Mouse (Mus musculus): ENCODE data around the gene Reg4.
A peak's percentile ranks its signal among the peaks of the same experiment; 100 is the strongest.

The Reg4 gene

GRCm38 (mm10) chr3:98221856-98222255 lies at the start of gene Reg4:
Gene Reg4 (plus strand): TSS chr3:98222156.
- no peak for DNase-seq (ENCODE audit: low spot score)

- peak; percentile 23 for DNase-seq (ENCODE audit: low spot score)
Measured at GRCm38 (mm10) chr3:98178340-98178739, 43.6 kb upstream of the Reg4 start.

DNA sequence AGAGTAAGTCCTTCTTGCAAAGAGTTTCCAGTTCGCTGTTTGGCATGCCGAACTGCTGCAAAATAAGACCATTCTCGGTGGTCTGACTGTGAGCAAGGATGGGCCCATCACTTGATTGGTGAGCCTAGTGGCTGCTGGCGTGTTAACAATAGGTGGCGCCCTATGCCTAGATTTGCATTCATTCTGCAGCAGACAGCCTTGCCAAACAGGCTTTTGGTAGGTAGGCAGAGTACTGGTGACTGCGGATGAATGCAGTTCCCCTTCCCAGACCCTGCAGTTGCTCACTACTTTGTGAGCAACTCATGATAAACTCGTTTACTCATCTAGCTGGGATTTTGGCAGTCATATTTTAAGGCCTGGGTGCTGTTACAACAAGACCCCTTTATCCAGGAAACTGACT lies 41.2 kb upstream of the Reg4 start:
- DNase-seq (ENCODE audit: low spot score): peak; percentile 21

DNA sequence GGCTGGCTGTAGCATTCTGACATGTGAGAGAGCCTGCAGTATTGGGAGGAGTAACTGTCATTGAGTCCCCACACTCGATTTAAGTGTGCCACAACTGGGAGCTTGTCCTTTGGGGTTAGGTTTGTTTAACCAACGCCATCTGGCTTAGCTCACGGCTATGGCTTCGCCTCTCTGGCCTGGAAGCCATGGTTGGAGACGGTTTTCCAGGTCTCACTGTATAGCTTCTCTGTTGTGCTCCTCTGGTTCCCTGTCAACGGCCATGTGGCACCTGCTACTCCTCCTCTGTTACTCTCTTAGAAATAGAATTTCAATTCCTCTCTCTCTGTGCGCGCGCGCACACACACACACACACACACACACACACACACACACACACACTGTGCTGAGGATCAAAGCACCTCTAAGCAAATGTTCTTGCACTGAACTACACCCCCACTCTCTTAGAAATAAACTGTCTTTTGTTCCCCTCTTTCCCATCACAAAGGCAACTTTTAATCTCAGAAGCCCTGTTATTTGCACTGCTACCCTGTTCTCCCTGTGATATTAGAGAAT lies 36.7 kb upstream of the Reg4 start:
- no peak for DNase-seq (ENCODE audit: low spot score)

DNA sequence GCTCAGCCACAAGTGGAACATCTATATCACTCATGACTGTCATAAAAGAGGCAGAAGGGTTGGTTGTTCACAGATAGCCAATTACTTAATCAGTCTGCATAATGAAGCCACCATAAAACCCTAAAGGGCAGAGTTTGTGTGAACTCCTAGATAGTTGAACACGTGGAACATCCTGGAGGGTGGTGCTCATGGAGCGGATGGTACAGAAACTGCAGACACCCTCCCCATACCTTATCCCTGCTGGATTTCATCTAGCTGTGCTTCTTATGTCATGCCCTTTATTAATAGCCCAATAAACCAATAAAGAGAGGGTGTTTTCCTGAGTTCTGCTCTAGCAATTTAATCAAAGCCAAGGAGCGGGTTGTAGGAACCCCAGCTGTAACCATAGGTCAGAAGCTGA lies 34.2 kb upstream of the Reg4 start:
- DNase-seq (ENCODE audit: low spot score): no peak

DNA sequence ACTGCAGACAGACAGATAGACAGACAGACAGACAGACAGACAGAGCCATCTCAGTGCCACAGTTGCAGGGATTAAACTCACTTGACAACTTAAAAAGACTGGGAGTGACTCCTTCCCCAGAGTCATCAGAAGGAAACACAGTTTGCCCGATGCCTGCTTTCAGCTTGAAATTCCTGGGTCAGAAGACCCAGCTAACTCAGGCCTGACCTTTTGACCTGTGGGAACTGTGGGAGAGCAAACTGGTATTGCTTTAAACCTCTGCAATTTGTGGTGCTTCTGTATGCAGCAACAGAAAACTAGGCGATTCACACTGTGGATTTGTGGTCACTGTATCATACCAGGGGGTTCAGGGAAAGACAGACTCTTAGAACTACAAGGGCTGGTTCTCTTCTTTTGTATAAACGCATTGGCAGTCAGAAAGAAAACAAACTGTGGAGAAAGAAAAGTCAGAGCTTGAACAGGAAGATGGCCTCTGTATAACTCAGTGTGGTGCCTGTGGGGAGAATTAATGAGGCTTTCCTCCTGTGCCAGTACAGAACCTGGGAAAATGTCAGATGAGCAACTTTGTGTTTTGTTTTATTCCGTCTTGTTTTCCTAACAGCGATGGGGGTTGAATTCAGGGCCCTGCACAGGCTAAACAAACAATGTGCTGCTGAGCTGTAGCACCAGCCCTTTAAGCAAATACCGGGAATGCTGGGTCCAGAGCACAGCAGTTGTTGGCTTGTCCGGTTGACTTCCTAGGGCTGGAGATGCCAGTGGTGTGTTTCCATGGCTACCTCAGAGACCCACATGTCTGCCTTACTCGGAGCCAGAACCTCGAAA lies 24.0 kb upstream of the Reg4 start:
- DNase-seq (ENCODE audit: low spot score): no peak

DNA sequence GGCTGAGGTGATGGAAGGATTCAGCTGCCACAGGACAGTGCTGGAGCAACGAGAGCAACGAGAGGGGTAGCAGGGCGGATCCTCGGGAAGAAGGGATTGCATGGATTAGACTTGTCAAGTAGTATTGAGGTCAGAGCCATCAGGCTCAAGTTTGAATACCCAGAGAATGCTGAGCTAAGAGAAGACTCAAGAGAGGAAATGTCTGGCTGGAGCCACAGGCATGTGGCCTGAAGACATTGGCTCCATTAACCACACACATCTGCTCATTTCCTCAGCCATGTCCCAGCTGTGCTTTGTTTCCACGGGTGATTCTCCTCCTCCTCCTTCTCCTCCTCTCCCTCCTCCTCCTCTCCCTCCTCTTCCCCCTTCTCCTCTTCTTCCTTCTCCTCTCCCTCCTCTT lies 22.2 kb upstream of the Reg4 start:
- no peak for DNase-seq (ENCODE audit: low spot score)

- no peak for DNase-seq (ENCODE audit: low spot score)
Measured at GRCm38 (mm10) chr3:98203282-98203681, 18.7 kb upstream of the Reg4 start.

DNA sequence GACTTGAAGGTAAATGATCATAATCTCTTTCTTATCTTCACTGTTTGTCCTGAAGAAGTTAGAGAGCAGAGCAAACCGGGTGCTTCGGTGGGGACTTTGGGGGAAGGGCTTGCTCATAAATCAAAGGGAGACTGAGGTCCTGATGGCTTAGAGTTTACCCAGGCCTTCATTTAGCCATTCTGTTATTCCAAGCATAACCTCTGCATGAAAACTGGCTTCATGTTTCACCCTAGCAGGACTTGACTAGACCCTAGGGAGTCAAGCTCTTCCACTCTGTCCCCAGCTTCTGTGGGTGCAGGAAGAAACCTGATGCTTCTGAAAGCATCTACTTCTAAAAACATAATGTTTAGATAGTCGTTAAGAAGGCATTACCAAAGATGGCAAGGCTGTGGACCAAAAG lies 15.0 kb upstream of the Reg4 start:
- DNase-seq (ENCODE audit: low spot score): no peak

DNA sequence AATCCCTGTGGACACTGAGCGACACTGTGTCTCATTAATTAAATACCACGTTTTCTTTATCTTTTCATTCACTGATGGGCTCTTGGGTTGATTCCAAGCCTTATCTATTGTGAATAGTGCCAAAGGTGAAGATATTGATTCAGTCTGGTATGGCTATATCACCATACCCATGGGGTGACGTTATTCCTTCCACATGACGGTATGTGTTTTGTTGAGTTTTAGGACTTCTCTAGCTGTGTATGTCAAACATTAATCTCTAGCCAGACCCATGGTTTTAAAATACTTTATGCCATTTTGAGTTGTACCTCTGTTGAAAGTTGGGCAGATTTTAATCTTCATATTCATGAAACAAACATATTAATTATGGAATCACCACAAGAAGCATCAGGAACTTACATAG lies 12.8 kb upstream of the Reg4 start:
- no peak for DNase-seq (ENCODE audit: low spot score)

- DNase-seq (ENCODE audit: low spot score): no peak
Measured at GRCm38 (mm10) chr3:98210860-98211259, 11.1 kb upstream of the Reg4 start.

- DNase-seq (ENCODE audit: low spot score): peak; percentile 66
Measured at GRCm38 (mm10) chr3:98211301-98212081, 10.5 kb upstream of the Reg4 start.

- DNase-seq (ENCODE audit: low spot score): no peak
Measured at GRCm38 (mm10) chr3:98216296-98216695, 5.7 kb upstream of the Reg4 start.

DNA sequence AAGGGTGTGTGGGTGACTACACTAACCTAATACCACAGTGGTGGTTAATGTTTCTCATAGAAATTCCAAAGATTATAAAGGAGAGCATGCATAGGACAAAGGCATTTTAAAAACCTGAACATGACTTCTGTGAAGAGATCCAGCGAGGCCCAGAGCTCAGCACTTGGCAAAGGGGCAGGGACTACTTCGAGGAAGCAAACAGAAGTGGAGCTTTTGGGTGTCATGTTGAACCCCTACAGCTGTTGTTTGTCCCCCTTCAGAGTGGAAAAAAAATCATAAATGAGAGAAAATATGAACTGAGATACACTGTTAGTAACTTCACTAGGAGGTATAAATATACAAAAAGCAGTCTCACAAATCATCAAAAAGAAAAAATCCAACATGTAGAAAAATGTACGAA lies 1.3 kb downstream of the Reg4 start:
- no peak for DNase-seq (ENCODE audit: low spot score)

GRCm38 (mm10) chr3:98223783-98224580 lies 2.0 kb downstream of the Reg4 start:
- peak; percentile 36 for DNase-seq (ENCODE audit: low spot score)

- DNase-seq (ENCODE audit: low spot score): no peak
Measured at GRCm38 (mm10) chr3:98224975-98225374, 3.0 kb downstream of the Reg4 start.

- no peak for DNase-seq (ENCODE audit: low spot score)
Measured at GRCm38 (mm10) chr3:98225746-98226145, 3.8 kb downstream of the Reg4 start.

- peak; percentile 29 for DNase-seq (ENCODE audit: low spot score)
Measured at GRCm38 (mm10) chr3:98226988-98227610, 5.1 kb downstream of the Reg4 start.

DNA sequence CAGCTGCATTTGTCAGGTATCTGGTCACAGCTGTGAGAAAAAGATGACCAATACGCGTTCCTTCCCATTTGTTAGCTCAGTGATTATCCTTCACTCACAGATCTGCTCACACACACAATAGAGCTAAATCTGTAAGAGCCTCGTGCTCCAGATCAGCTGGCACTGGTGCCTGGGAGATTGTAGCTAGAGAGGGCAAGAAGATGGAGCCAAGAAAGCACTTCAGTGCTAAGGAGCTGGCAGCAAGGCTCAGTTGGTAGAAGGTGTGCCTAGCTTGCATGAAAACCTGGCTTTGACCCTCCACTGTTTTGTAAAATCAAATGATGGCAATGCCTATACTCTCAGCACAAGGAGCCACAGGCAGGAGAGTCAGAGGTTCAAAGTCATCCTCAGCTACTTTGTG lies 5.8 kb downstream of the Reg4 start:
- DNase-seq (ENCODE audit: low spot score): no peak

DNA sequence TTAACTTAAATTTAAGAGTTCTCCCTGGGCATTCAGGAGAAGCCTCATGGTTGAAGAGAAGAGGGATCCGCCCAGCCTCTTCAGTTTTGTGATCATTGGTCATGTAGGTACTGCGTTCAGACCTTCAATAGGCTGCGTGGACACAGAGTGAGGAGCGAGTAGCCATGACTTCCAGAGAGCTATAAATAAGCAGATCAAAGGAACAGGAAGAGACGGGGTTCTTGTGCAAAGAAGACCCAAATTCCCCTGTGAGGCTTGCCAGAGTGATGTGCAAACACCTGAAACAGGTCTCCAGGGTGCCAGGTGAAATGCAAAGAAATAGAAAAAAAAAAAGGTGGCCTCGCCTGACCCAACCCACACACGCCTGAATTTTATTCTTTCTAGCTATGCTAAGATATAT lies 8.0 kb downstream of the Reg4 start:
- DNase-seq (ENCODE audit: low spot score): no peak

GRCm38 (mm10) chr3:98233504-98233903 lies 11.5 kb downstream of the Reg4 start:
- no peak for DNase-seq (ENCODE audit: low spot score)

- DNase-seq (ENCODE audit: low spot score): no peak
Measured at GRCm38 (mm10) chr3:98236266-98236665, 14.3 kb downstream of the Reg4 start.
